Mouse (Mus musculus) CH12F3 (cell line): ENCODE results near the gene Msi2.

Experiments
- in situ Hi-C: fragments of 300-500 bp; cut with MboI; formaldehyde crosslinking; loops from 2 replicates; pipeline ENCODE4 v1.14.3; 2020; ENCODE audit warnings: low sequenced_read_pairs

Msi2 gene

GRCm38 (mm10) chr11:88351722-88352473 lies 366.4 kb downstream of the Msi2 start:
- in situ Hi-C loops = no loop called here

GRCm38 (mm10) chr11:88348690-88349089 lies 369.6 kb downstream of the Msi2 start:
- in situ Hi-C loops = no loop called here

- in situ Hi-C loops = no loop called here
Observed at GRCm38 (mm10) chr11:88348056-88348455, 370.3 kb downstream of the Msi2 start.

- in situ Hi-C loops = no loop called here
Observed at GRCm38 (mm10) chr11:88346066-88346465, 372.2 kb downstream of the Msi2 start.

DNA sequence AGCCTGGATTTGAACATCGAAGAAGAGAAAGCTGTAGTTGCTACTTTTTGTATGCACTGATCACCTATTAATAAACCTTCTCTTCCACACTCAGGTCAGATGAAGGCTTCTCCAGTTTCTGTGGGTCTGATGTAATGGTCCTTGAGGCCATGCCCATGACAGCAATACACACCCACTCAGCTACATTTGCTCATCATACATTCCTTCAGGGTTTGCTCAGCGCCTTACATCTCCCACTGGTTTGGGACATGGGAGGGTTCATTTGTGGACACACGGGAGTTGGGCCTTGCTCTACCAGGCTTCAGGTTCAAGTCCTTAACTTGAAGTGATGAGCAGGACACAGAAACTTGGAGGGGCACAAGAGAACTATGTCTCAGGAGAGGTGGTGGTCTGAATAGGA lies 380.4 kb downstream of the Msi2 start:
- in situ Hi-C loops = no loop called here

- in situ Hi-C loops = no loop called here
Observed at GRCm38 (mm10) chr11:88334893-88335292, 383.4 kb downstream of the Msi2 start.

DNA sequence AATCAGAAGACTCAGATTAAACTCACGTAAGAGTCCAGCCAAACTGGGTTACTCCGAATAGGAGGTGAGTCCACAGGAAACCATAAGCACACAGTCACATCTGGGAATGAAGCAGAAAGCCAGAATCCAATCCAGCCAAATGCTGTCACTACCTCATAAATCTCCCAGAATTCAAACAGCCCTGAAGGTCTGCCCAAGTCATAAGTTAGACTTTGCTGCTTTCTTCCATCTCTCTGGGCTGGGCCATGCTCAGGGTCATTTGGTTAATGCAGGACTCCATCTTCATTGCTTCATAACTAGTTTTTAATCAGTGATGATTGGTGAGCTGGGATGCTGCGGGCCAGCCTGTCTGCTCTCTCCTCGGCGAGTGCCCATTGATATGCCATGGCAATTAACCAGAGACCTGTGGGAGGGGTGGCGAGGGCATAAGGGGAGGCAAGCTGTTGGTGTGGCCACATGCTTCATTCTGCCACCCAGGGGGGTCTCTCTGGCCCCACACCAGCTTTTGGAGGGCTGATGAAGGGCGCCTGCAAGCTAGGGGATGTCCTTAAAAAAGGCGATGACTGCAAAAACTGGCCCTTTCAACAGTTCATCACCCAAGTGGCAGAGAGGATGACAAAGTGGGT lies 385.9 kb downstream of the Msi2 start:
- in situ Hi-C loops = no loop called here

DNA sequence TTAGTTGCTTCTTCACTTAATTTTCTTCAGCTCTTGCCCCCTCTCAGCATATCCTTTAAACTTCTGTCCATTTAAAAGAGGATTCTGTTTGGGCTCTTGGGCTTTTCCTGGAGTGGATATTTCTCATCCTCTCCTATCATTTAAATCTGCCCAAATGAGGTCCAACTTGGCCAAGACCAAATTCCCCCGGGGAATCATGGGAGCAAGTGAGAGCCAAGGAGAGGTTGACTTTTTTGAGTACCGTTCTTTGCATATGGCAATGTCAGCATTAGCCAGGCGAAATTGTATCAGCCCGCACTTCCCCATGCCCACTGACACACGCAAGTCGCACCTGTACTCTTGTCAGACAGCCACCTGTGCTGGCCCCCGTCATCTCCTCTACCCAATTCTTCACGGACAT lies 386.6 kb downstream of the Msi2 start:
- in situ Hi-C loops = no loop called here

GRCm38 (mm10) chr11:88330799-88331198 lies 387.5 kb downstream of the Msi2 start:
- in situ Hi-C loops = no loop called here

DNA sequence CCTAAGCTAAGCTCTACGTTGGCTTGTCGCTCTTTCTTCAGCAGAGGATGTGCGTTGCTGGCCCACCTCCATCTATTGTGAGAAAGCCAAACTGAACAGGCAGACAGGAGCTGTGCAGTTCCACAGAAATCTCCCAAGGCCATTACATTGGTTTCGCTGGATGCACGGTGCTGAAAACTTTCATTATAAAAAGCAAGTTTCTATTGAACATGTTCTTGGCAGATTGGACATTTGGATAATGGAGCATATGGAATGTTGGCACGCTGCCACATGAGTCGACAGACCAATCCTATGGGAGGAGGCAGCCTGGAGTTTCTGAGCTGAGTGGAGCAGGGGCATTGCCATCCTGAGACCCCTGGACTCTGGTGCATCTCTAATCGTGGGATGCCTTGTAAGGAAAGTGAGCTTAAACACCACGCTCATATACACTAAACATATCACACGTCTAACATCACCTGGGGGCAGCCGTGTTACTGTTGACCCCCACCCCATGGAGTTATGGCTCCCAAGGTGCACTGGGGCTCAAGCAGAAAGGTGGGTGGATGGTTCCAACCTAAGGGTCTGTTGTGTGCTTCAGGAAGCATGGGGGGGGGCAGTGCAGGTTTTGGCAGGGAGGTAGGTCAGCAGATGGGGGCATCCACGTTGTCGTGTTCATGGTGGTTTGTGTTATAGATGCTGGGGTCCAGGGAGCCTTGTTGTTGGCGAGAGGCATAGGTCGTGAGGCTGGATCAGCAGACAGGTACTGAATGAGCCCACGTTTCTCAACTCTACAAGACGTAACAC lies 389.3 kb downstream of the Msi2 start:
- in situ Hi-C loops = no loop called here

GRCm38 (mm10) chr11:88327016-88327415 lies 391.3 kb downstream of the Msi2 start:
- in situ Hi-C loops = no loop called here

GRCm38 (mm10) chr11:88318850-88319249 lies 399.5 kb downstream of the Msi2 start:
- in situ Hi-C loops = no loop called here

- in situ Hi-C loops = no loop called here
Observed at GRCm38 (mm10) chr11:88315393-88315792, 402.9 kb downstream of the Msi2 start.

GRCm38 (mm10) chr11:88314471-88314870 lies 403.8 kb downstream of the Msi2 start:
- in situ Hi-C loops = no loop called here

GRCm38 (mm10) chr11:88313512-88313911 lies 404.8 kb downstream of the Msi2 start:
- in situ Hi-C loops = no loop called here

- in situ Hi-C loops = no loop called here
Observed at GRCm38 (mm10) chr11:88311606-88312005, 406.7 kb downstream of the Msi2 start.

DNA sequence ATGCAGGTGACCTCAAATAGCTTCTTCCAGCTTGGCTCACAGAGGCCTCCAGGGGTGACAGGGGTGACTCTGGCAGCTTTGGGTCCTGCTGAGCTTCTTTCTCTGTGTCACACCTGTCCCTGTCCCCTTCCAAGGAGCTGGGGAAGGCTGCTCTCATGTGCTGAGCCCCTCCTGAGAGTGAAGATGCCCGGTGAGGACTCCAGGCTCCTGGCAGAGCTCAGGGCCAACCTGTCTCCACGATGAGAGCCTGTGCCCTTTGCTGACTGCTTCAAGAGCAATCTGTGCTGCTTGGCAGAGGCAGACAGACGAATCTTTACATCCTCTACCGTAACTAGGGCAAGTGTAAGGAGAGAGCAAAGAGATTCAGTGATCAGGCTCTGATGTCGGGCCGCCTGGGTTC lies 407.5 kb downstream of the Msi2 start:
- in situ Hi-C loops = no loop called here

GRCm38 (mm10) chr11:88309059-88309700 lies 409.1 kb downstream of the Msi2 start:
- in situ Hi-C loops = no loop called here

- in situ Hi-C loops = no loop called here
Observed at GRCm38 (mm10) chr11:88307616-88308543, 410.4 kb downstream of the Msi2 start.

GRCm38 (mm10) chr11:88305759-88306158 lies 412.6 kb downstream of the Msi2 start:
- in situ Hi-C loops = no loop called here
